Mouse (Mus musculus): ENCODE results near the gene Arid1a. TPM values are rescaled to one million over a fixed set of nuclear protein-coding genes. Genes with fewer than 3 reads are reported as not detected.

Arid1a gene
- 2.3 and 2.6 TPM in 2 replicates for polyA plus RNA-seq (2012)

DNA sequence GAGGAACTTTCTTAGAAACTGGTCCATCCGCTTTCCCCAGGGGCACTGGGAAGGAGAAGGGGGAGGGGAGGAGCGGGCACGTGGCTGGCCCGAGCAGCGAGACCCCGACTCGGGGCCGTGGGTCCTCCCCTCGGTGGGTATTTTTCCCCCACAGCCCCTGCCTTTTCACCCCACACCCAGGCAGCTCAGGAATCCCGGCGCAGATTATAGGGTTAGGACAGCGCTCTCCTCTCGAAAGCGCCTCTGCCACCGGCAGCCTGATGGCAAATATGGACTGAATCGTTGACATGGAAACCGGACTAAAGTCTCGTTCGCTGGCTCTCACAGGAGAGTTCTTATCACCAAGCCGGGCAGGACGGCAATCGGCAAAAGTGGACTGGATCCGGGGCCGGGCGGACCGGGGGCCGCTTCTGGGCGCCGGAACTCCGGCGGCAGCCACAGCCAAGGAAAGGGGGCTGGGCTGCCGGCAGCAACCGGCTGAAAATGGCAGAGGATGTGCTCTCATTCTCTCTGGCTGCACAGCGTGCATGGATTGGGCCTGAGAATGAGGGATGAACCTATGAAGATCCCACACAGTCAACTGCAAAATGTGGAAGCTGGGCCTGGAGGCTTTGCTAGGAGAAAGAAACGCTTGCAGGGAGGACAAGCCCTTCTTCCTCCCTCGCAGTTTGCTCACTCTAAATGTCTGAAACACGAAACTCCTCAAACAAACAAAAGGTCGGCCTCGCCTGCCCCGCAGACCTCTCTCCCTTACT, at the start of gene Arid1a:
Gene Arid1a, minus strand, starts transcription at position 256 of the 755 bp plus-strand sequence.
- Histone ChIP-seq H3K4me1 (ENCODE audit: control insufficient read depth) (peaks cover 38% of the 10 kb centered on the region), H3K9me3 (ENCODE audit: control insufficient read depth, low read length) (no peaks in the 10 kb centered on the region), H3K4me3 (replicated peaks) (peak within 1 kb of the TSS; percentile 84), H3K36me3 (ENCODE audit: control insufficient read depth) (no peaks in the 10 kb centered on the region), H3K27me3 (ENCODE audit: control insufficient read depth) (peaks cover 2% of the 10 kb centered on the region)
- TF ChIP-seq GATA1 (IDR thresholded peaks at IDR 0.05; ENCODE audit: low read length) (peak; percentile 86), TAL1 (IDR thresholded peaks at IDR 0.05; ENCODE audit: low read length) (no peak)

DNA sequence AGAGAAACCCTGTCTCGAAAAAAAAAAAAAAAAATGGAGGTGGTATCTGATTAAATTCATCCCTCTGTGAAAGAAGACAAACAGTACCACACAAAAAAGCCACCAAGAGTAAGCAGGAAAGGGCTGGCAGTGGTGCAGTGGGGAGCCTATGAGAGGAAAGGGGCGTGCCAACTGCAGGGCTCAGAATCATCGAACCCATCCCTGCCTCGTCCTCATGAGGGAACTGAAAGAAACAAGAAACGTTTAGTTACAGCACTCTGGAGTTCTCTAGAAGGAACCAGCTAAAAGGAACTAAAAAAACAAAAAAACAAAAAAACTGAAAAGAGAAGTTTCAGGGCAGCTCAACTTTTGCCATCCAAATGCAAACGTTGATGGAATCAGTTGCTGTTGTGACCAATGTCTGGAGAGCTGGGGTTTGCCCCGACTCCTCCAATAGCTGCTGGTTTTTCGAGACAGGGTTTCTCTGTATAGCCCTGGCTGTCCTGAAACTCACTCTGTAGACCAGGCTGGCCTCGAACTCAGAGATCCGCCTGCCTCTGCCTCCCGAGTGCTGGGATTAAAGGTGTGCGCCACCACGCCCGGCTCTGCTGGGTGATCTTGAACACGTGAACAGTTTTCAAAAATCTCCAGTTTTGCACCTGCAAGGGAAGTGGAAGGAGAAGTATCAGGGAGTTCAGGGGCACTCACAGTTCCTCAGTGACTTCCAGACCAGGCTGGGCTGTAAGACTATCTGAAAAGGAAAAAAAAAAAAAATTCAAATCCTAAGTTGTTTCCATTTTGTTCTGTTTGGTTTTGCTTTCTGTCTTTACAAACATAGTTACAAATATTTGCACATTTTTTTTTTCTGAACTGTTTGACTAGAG, 48.1 kb upstream of the Arid1a start:
- H3K9me3 ChIP-seq (ENCODE audit: control insufficient read depth, low read length) = no peaks in the 10 kb centered on the region
- TF ChIP-seq GATA1 (IDR thresholded peaks at IDR 0.05; ENCODE audit: low read length) = no peak
- TF ChIP-seq TAL1 (IDR thresholded peaks at IDR 0.05; ENCODE audit: low read length) = no peak
- peaks cover 2% of the 10 kb centered on the region; the same call in 1 of the 2 replicates for H3K4me1 ChIP-seq (ENCODE audit: control insufficient read depth)
- no peaks in the 10 kb centered on the region for H3K36me3 ChIP-seq (ENCODE audit: control insufficient read depth)
- H3K27me3 ChIP-seq (ENCODE audit: control insufficient read depth) = no peaks in the 10 kb centered on the region
- no peak overlapping the region for H3K4me3 ChIP-seq (replicated peaks)

GRCm38 (mm10) chr4:133800589-133800988, 44.0 kb upstream of the Arid1a start:
- H3K9me3 ChIP-seq (ENCODE audit: control insufficient read depth, low read length) = no peaks in the 10 kb centered on the region
- H3K4me3 ChIP-seq (replicated peaks) = no peak overlapping the region
- H3K27me3 ChIP-seq (ENCODE audit: control insufficient read depth) = no peaks in the 10 kb centered on the region
- H3K4me1 ChIP-seq (ENCODE audit: control insufficient read depth) = peaks cover 2% of the 10 kb centered on the region; the same call in 1 of the 2 replicates
- no peak for TF ChIP-seq TAL1 (IDR thresholded peaks at IDR 0.05; ENCODE audit: low read length)
- no peak for TF ChIP-seq GATA1 (IDR thresholded peaks at IDR 0.05; ENCODE audit: low read length)
- no peaks in the 10 kb centered on the region for H3K36me3 ChIP-seq (ENCODE audit: control insufficient read depth)

DNA sequence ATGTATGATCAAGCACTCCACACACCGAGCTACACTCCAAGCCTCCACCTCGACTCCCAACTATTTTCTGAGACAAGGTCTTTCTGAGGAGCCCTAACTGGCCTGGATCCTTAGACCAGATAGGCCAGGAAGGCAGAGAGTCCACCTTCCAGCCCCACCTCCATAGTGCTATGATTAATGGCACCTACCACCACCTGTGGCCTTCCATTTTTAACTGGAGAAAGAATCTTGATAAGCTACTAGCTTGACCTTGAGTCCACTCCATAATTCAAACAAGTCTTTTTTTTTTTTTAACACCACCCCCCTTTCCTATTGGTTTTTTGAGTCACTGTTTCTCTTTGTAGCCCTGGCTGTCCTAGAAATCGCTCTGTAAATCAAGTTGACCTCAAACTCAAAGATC, 36.7 kb upstream of the Arid1a start:
- Histone ChIP-seq H3K9me3 (ENCODE audit: control insufficient read depth, low read length) (no peaks in the 10 kb centered on the region), H3K36me3 (ENCODE audit: control insufficient read depth) (no peaks in the 10 kb centered on the region), H3K4me1 (ENCODE audit: control insufficient read depth) (no peaks in the 10 kb centered on the region), H3K27me3 (ENCODE audit: control insufficient read depth) (no peaks in the 10 kb centered on the region), H3K4me3 (replicated peaks) (no peak overlapping the region)
- no peak for TF ChIP-seq TAL1 (IDR thresholded peaks at IDR 0.05; ENCODE audit: low read length)
- no peak for TF ChIP-seq GATA1 (IDR thresholded peaks at IDR 0.05; ENCODE audit: low read length)

GRCm38 (mm10) chr4:133774570-133775554, 18.3 kb upstream of the Arid1a start:
- TF ChIP-seq TAL1 (IDR thresholded peaks at IDR 0.05; ENCODE audit: low read length) (no peak), GATA1 (IDR thresholded peaks at IDR 0.05; ENCODE audit: low read length) (no peak)
- no peak overlapping the region for H3K4me3 ChIP-seq (replicated peaks)
- H3K36me3 ChIP-seq (ENCODE audit: control insufficient read depth) = no peaks in the 10 kb centered on the region
- H3K27me3 ChIP-seq (ENCODE audit: control insufficient read depth) = no peaks in the 10 kb centered on the region
- H3K4me1 ChIP-seq (ENCODE audit: control insufficient read depth) = no peaks in the 10 kb centered on the region
- H3K9me3 ChIP-seq (ENCODE audit: control insufficient read depth, low read length) = no peaks in the 10 kb centered on the region

- Histone ChIP-seq H3K36me3 (ENCODE audit: control insufficient read depth) (no peaks in the 10 kb centered on the region), H3K4me1 (ENCODE audit: control insufficient read depth) (no peaks in the 10 kb centered on the region), H3K27me3 (ENCODE audit: control insufficient read depth) (no peaks in the 10 kb centered on the region), H3K9me3 (ENCODE audit: control insufficient read depth, low read length) (no peaks in the 10 kb centered on the region), H3K4me3 (replicated peaks) (no peak overlapping the region)
- TF ChIP-seq TAL1 (IDR thresholded peaks at IDR 0.05; ENCODE audit: low read length) = no peak
- TF ChIP-seq GATA1 (IDR thresholded peaks at IDR 0.05; ENCODE audit: low read length) = no peak
Measured at GRCm38 (mm10) chr4:133769157-133769556, 12.6 kb upstream of the Arid1a start.

DNA sequence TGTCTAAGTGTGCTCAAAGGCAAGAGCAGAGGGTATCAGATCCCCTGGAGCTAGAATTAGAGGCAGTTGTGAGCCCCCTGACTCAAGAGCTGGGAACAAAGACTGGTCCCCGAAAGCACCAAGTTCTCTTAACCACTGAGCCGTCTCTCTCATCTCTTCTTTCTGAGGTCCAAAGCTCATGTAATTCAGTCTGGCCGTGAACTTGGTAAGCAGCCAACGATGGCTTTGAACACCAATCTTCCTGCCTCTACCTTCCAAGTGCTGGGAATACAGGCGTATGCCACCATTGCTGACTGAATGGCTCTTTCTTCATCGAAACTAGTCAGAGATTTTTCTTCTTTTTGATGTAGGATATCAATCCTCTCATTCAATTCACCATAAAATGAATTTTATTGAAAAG, 6.5 kb upstream of the Arid1a start:
- Histone ChIP-seq H3K4me1 (ENCODE audit: control insufficient read depth) (peaks cover under 1% of the 10 kb centered on the region; the same call in 1 of the 2 replicates), H3K36me3 (ENCODE audit: control insufficient read depth) (no peaks in the 10 kb centered on the region), H3K27me3 (ENCODE audit: control insufficient read depth) (peaks cover 13% of the 10 kb centered on the region), H3K9me3 (ENCODE audit: control insufficient read depth, low read length) (no peaks in the 10 kb centered on the region), H3K4me3 (replicated peaks) (no peak overlapping the region)
- TF ChIP-seq GATA1 (IDR thresholded peaks at IDR 0.05; ENCODE audit: low read length) = no peak
- no peak for TF ChIP-seq TAL1 (IDR thresholded peaks at IDR 0.05; ENCODE audit: low read length)

GRCm38 (mm10) chr4:133759659-133760058, 3.1 kb upstream of the Arid1a start:
- no peak overlapping the region for H3K4me3 ChIP-seq (replicated peaks)
- TF ChIP-seq TAL1 (IDR thresholded peaks at IDR 0.05; ENCODE audit: low read length) = no peak
- TF ChIP-seq GATA1 (IDR thresholded peaks at IDR 0.05; ENCODE audit: low read length) = no peak
- peaks cover 13% of the 10 kb centered on the region for H3K27me3 ChIP-seq (ENCODE audit: control insufficient read depth)
- H3K36me3 ChIP-seq (ENCODE audit: control insufficient read depth) = no peaks in the 10 kb centered on the region
- H3K4me1 ChIP-seq (ENCODE audit: control insufficient read depth) = peaks cover 34% of the 10 kb centered on the region
- no peaks in the 10 kb centered on the region for H3K9me3 ChIP-seq (ENCODE audit: control insufficient read depth, low read length)
